Mouse (Mus musculus): ENCODE measurements around the gene Proser3.
A peak's percentile ranks its signal among the peaks of the same experiment; 100 is the strongest.

Gene Proser3

GRCm38 (mm10) chr7:30552102-30553020 lies at the start of gene Proser3, which contains the start of gene Hspb6:
TSS of gene Proser3 (minus strand) at chr7:30552299.
TSS of gene Hspb6 (plus strand) at chr7:30552178.
- DNase-seq (ENCODE audit: low spot score in 2 of 2): peak; percentile 84 to 94

- DNase-seq (ENCODE audit: low spot score in 2 of 2): no peak
Observed at GRCm38 (mm10) chr7:30600651-30601050, 48.6 kb upstream of the Proser3 start.

- DNase-seq (ENCODE audit: low spot score in 2 of 2): peak; percentile 79 to 90
Observed at GRCm38 (mm10) chr7:30599933-30600353, 47.8 kb upstream of the Proser3 start.

GRCm38 (mm10) chr7:30598786-30599185 lies 46.7 kb upstream of the Proser3 start, which contains the start of gene Zbtb32:
TSS of gene Zbtb32 (minus strand) at chr7:30598909.
- no peak for DNase-seq (ENCODE audit: low spot score in 2 of 2)

- no peak for DNase-seq (ENCODE audit: low spot score in 2 of 2)
Observed at GRCm38 (mm10) chr7:30596811-30597210, 44.7 kb upstream of the Proser3 start.

- no peak for DNase-seq (ENCODE audit: low spot score in 2 of 2)
Observed at GRCm38 (mm10) chr7:30596093-30596492, 44.0 kb upstream of the Proser3 start.

- no peak for DNase-seq (ENCODE audit: low spot score in 2 of 2)
Observed at GRCm38 (mm10) chr7:30594510-30595024, 42.5 kb upstream of the Proser3 start.

GRCm38 (mm10) chr7:30593579-30594509 lies 41.7 kb upstream of the Proser3 start:
- no peak for DNase-seq (ENCODE audit: low spot score in 2 of 2)

GRCm38 (mm10) chr7:30592772-30593423 lies 40.8 kb upstream of the Proser3 start:
- DNase-seq (ENCODE audit: low spot score in 2 of 2): no peak

GRCm38 (mm10) chr7:30591605-30591951 lies 39.5 kb upstream of the Proser3 start:
- DNase-seq (ENCODE audit: low spot score in 2 of 2): no peak

- no peak for DNase-seq (ENCODE audit: low spot score in 2 of 2)
Observed at GRCm38 (mm10) chr7:30590927-30591604, 39.0 kb upstream of the Proser3 start.

GRCm38 (mm10) chr7:30589435-30590301 lies 37.6 kb upstream of the Proser3 start:
- peak; percentile 71 to 90 for DNase-seq (ENCODE audit: low spot score in 2 of 2)

- DNase-seq (ENCODE audit: low spot score in 2 of 2): peak; percentile 91 to 94
Observed at GRCm38 (mm10) chr7:30588676-30589434, 36.8 kb upstream of the Proser3 start, which contains the start of gene Kmt2b. TSS of gene Kmt2b (minus strand) at chr7:30588726.

GRCm38 (mm10) chr7:30587842-30588667 lies 36.0 kb upstream of the Proser3 start:
- DNase-seq (ENCODE audit: low spot score in 2 of 2): peak in 1 of 2 experiments; percentile 60

GRCm38 (mm10) chr7:30586455-30587020 lies 34.4 kb upstream of the Proser3 start:
- DNase-seq (ENCODE audit: low spot score in 2 of 2): no peak

- no peak for DNase-seq (ENCODE audit: low spot score in 2 of 2)
Observed at GRCm38 (mm10) chr7:30585170-30585569, 33.1 kb upstream of the Proser3 start.

GRCm38 (mm10) chr7:30584339-30584738 lies 32.2 kb upstream of the Proser3 start:
- DNase-seq (ENCODE audit: low spot score in 2 of 2): no peak

- DNase-seq (ENCODE audit: low spot score in 2 of 2): no peak
Observed at GRCm38 (mm10) chr7:30581547-30581946, 29.4 kb upstream of the Proser3 start.
